Mouse (Mus musculus): Measurements from ENCODE around the gene Rgs12. TPM values are rescaled to one million over a fixed set of nuclear protein-coding genes. Genes with fewer than 3 reads are reported as not detected.

Rgs12 gene
- total RNA-seq, 2 experiments from 2014 or later, result 37.3 to 79.7 TPM

- no peak for ATAC-seq (replicated peaks; ENCODE audit: low FRiP score, poor library complexity, severe bottlenecking)
Observed at GRCm38 (mm10) chr5:35057582-35057981, 108.3 kb downstream of the Rgs12 start.

GRCm38 (mm10) chr5:35058216-35058615, 109.0 kb downstream of the Rgs12 start:
- ATAC-seq (replicated peaks; ENCODE audit: low FRiP score, poor library complexity, severe bottlenecking), result no peak

GRCm38 (mm10) chr5:35060098-35060497, 110.9 kb downstream of the Rgs12 start:
- ATAC-seq (replicated peaks; ENCODE audit: low FRiP score, poor library complexity, severe bottlenecking), result no peak

GRCm38 (mm10) chr5:35069841-35070240, 120.6 kb downstream of the Rgs12 start:
- ATAC-seq (replicated peaks; ENCODE audit: low FRiP score, poor library complexity, severe bottlenecking), result no peak

- ATAC-seq (replicated peaks; ENCODE audit: low FRiP score, poor library complexity, severe bottlenecking), result no peak
Observed at GRCm38 (mm10) chr5:35070314-35070713, 121.1 kb downstream of the Rgs12 start.

GRCm38 (mm10) chr5:35070953-35071352, 121.7 kb downstream of the Rgs12 start:
- ATAC-seq (replicated peaks; ENCODE audit: low FRiP score, poor library complexity, severe bottlenecking), result no peak

- no peak for ATAC-seq (replicated peaks; ENCODE audit: low FRiP score, poor library complexity, severe bottlenecking)
Observed at GRCm38 (mm10) chr5:35071855-35072254, 122.6 kb downstream of the Rgs12 start.

- no peak for ATAC-seq (replicated peaks; ENCODE audit: low FRiP score, poor library complexity, severe bottlenecking)
Observed at GRCm38 (mm10) chr5:35073235-35073634, 124.0 kb downstream of the Rgs12 start.

GRCm38 (mm10) chr5:35073992-35074391, 124.7 kb downstream of the Rgs12 start:
- ATAC-seq (replicated peaks; ENCODE audit: low FRiP score, poor library complexity, severe bottlenecking), result no peak

- ATAC-seq (replicated peaks; ENCODE audit: low FRiP score, poor library complexity, severe bottlenecking), result no peak
Observed at GRCm38 (mm10) chr5:35076369-35076768, 127.1 kb downstream of the Rgs12 start.

- no peak for ATAC-seq (replicated peaks; ENCODE audit: low FRiP score, poor library complexity, severe bottlenecking)
Observed at GRCm38 (mm10) chr5:35079101-35079500, 129.9 kb downstream of the Rgs12 start.

GRCm38 (mm10) chr5:35084913-35085312, 135.7 kb downstream of the Rgs12 start:
- ATAC-seq (replicated peaks; ENCODE audit: low FRiP score, poor library complexity, severe bottlenecking), result no peak

GRCm38 (mm10) chr5:35088785-35089613, 139.8 kb downstream of the Rgs12 start:
- ATAC-seq (replicated peaks; ENCODE audit: low FRiP score, poor library complexity, severe bottlenecking), result peak; percentile 66

Other genes starting within 250 kb of the Rgs12 start
- 31.7 and 38.6 TPM in 2 replicates for gene Htt, start 187.7 kb upstream of the Rgs12 start, total RNA-seq (2015; ENCODE audit: low replicate concordance)
- 31.8 and 47.7 TPM in 2 replicates for gene Htt, start 187.7 kb upstream of the Rgs12 start, total RNA-seq (2017; ENCODE audit: low replicate concordance)
- gene Msantd1, start 41.4 kb upstream of the Rgs12 start, total RNA-seq (2015; ENCODE audit: low replicate concordance), result 0.36 and 0.42 TPM in 2 replicates
- 3.5 TPM in 1 of 2 replicates, not detected in the other for gene Msantd1, start 41.4 kb upstream of the Rgs12 start, total RNA-seq (2017; ENCODE audit: low replicate concordance)
- not detected in 2 replicates for gene Hgfac, start 92.1 kb downstream of the Rgs12 start, total RNA-seq (2015; ENCODE audit: low replicate concordance)
- not detected in 2 replicates for gene Hgfac, start 92.1 kb downstream of the Rgs12 start, total RNA-seq (2017; ENCODE audit: low replicate concordance)
- not detected in 2 replicates for gene Dok7, start 107.3 kb downstream of the Rgs12 start, total RNA-seq (2015; ENCODE audit: low replicate concordance)
- not detected in 2 replicates for gene Dok7, start 107.3 kb downstream of the Rgs12 start, total RNA-seq (2017; ENCODE audit: low replicate concordance)
- 7.1 and 8.6 TPM in 2 replicates for gene Lrpap1, start 156.3 kb downstream of the Rgs12 start, total RNA-seq (2015; ENCODE audit: low replicate concordance)
- 13.3 and 17.8 TPM in 2 replicates for gene Lrpap1, start 156.3 kb downstream of the Rgs12 start, total RNA-seq (2017; ENCODE audit: low replicate concordance)

Data from erythroid progenitor cell, adult 5-6 weeks (primary cell).